Mouse (Mus musculus) midbrain, embryonic 11.5 days (tissue): ENCODE data around the gene Ccdc152. TPM values are rescaled to one million over a fixed set of nuclear protein-coding genes. Genes with fewer than 3 reads are reported as not detected.
A peak's percentile ranks its signal among the peaks of the same experiment; 100 is the strongest.

Source experiments
- ATAC-seq: fragments of 200-750 bp; cut with Nextera tagmentation; 2 replicates; pipeline ENCODE4 v1.8.0; 2017; ENCODE audit warnings: moderate TSS enrichment, moderate library complexity; ENCODE audit not compliant: low FRiP score
- DNase-seq: peaks from one replicate; pipeline ENCODE4 v3.0.0; 2015; ENCODE audit warnings: low spot score; ENCODE audit errors: missing footprints
- H3K27ac ChIP-seq: fragments of 300-500 bp; sonication (generic); 2 replicates; pipeline ENCODE4 v1.5.1; 2014; ENCODE audit warnings: low read depth, low read length
- H3K27me3 ChIP-seq: fragments of 300-500 bp; sonication (generic); 2 replicates; pipeline ENCODE4 v1.6.1; 2014; ENCODE audit warnings: mild to moderate bottlenecking, low read length, moderate library complexity, mixed read lengths; ENCODE audit not compliant: control insufficient read depth, insufficient read depth
- H3K36me3 ChIP-seq: fragments of 300-500 bp; sonication (generic); 2 replicates; pipeline ENCODE4 v1.6.1; 2014; ENCODE audit warnings: mild to moderate bottlenecking, low read length, moderate library complexity, mixed read lengths; ENCODE audit not compliant: control insufficient read depth, insufficient read depth
- H3K4me1 ChIP-seq: fragments of 300-500 bp; sonication (generic); 2 replicates; pipeline ENCODE4 v1.6.1; 2014; ENCODE audit warnings: low read length; ENCODE audit not compliant: control insufficient read depth, insufficient read depth
- H3K4me2 ChIP-seq: fragments of 300-500 bp; sonication (generic); 2 replicates; pipeline ENCODE4 v1.6.1; 2014; ENCODE audit warnings: mild to moderate bottlenecking, moderate library complexity
- H3K4me3 ChIP-seq: fragments of 300-500 bp; sonication (generic); 2 replicates; pipeline ENCODE4 v1.5.1; 2014; ENCODE audit warnings: low read depth, low read length
- H3K9ac ChIP-seq: fragments of 300-500 bp; sonication (generic); 2 replicates; pipeline ENCODE4 v1.6.1; 2014; ENCODE audit warnings: low read length
- H3K9me3 ChIP-seq: fragments of 300-500 bp; sonication (generic); 2 replicates; pipeline ENCODE4 v1.6.1; 2016; ENCODE audit warnings: low read length; ENCODE audit not compliant: control insufficient read depth
- WGBS: fragments of 180-500 bp; shearing (Covaris S2); extraction: QIAGEN DNeasy Blood & Tissue Kit; methylation state at CpG from one replicate; pipeline ENCODE4 v1.1.7; 2014; 5-methylcytosine and 5-hydroxymethylcytosine counted together
- polyA plus RNA-seq: library from polyadenylated mRNA; unstranded; fragments of >200 nt; fragmentation: Nextera tagmentation; extraction: Ambion mirVana; gene quantifications from 2 replicates; pipeline ENCODE4 v1.2.1, GENCODE M21; 2014

Gene Ccdc152
- polyA plus RNA-seq, 1 experiment from 2014 or later = 0.16 TPM

GRCm38 (mm10) chr15:3269996-3270645 lies 33.2 kb downstream of the Ccdc152 start:
- peak overlapping the region; percentile 60 for H3K9ac ChIP-seq
- H3K36me3 ChIP-seq = no peaks in the 10 kb centered on the region

GRCm38 (mm10) chr15:3269496-3269895 lies 33.8 kb downstream of the Ccdc152 start:
- no peak overlapping the region for H3K9ac ChIP-seq
- 0 out of 2 replicates have a peak, but pooled peaks cover 2% of the 10 kb centered on the region for H3K4me1 ChIP-seq
- no peaks in the 10 kb centered on the region for H3K9me3 ChIP-seq
- no peak overlapping the region for H3K4me3 ChIP-seq
- no peak for DNase-seq
- WGBS = 84% methylated on average over 4 of the region's 4 CpGs
- H3K4me2 ChIP-seq = no peak overlapping the region
- H3K27ac ChIP-seq = no peak overlapping the region
- H3K36me3 ChIP-seq = no peaks in the 10 kb centered on the region
- ATAC-seq = peak; percentile 7; the same call in 1 of the 2 replicates
- no peaks in the 10 kb centered on the region for H3K27me3 ChIP-seq

More at GRCm38 (mm10) chr15:3269996-3270645, 33.2 kb downstream of the Ccdc152 start:
- 0 out of 2 replicates have a peak, but pooled peaks cover 2% of the 10 kb centered on the region for H3K4me1 ChIP-seq
- DNase-seq = no peak
- ATAC-seq = peak; percentile 61
- H3K4me3 ChIP-seq = peak overlapping the region; percentile 16
- WGBS = 26% methylated on average over 6 of the region's 6 CpGs
- no peaks in the 10 kb centered on the region for H3K9me3 ChIP-seq
- no peaks in the 10 kb centered on the region for H3K27me3 ChIP-seq
- peak overlapping the region; percentile 38 for H3K4me2 ChIP-seq
- H3K27ac ChIP-seq = no peak overlapping the region

DNA sequence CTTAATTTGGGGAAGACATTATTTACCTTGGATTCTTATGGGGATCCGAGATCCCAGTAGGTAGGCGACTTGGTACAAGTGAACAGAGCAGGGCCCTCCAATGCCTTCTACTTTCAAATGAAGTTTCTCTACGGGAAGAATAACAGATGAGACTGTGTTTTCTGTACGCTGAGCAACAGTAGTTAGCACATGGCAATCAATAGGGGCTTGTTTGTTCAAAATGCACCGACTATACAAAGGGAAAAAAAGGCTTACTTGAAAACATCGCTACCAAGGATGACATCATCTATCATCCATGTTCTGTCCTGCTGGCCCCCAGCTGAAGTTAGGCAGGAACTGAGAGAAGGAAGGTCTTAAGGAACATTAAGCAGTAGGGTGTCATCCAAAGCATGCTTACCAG lies 35.1 kb downstream of the Ccdc152 start, which contains the start of gene Selenop:
Gene Selenop (plus strand): TSS at position 301 of the 400 bp plus-strand sequence.
- no peaks in the 10 kb centered on the region for H3K9me3 ChIP-seq
- H3K4me1 ChIP-seq = 0 out of 2 replicates have a peak, but pooled peaks cover 2% of the 10 kb centered on the region
- DNase-seq (no peak), ATAC-seq (no peak)
- H3K9ac ChIP-seq = no peak within 1 kb of the TSS
- no peak within 1 kb of the TSS for H3K27ac ChIP-seq
- H3K4me2 ChIP-seq = no peak within 1 kb of the TSS
- no peaks in the 10 kb centered on the region for H3K36me3 ChIP-seq
- H3K27me3 ChIP-seq = no peaks in the 10 kb centered on the region
- WGBS = 90% methylated on average over 6 of the region's 6 CpGs
- no peak within 1 kb of the TSS for H3K4me3 ChIP-seq

- WGBS = 88% methylated on average over 1 of the region's 1 CpGs
These were observed 38.5 kb downstream of the Ccdc152 start for GRCm38 (mm10) chr15:3264828-3265227.

DNA sequence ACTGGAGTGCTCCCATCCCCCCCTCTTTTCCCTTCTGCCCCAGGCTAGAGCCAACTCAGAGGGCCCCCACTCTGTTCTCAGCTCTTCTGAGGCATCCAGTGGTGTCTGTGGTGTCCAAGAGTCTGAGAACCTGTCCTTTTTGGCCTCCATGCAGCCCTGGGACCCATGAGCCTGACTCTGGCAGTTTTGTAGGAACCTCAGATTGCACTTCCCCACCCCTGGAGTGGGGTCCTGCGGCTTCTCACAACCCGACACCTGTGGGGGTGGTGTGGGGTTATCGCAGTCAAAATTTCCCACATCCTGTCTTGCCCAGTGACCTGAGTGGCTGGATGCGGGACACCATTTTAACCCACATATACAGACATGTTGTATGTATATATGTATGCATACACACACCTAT lies 39.0 kb downstream of the Ccdc152 start:
- H3K27me3 ChIP-seq = no peaks in the 10 kb centered on the region
- 86% methylated on average over 4 of the region's 4 CpGs for WGBS
- ATAC-seq = no peak
- no peaks in the 10 kb centered on the region for H3K36me3 ChIP-seq
- H3K4me3 ChIP-seq = no peak overlapping the region
- H3K27ac ChIP-seq = no peak overlapping the region
- no peaks in the 10 kb centered on the region for H3K9me3 ChIP-seq
- no peak overlapping the region for H3K4me2 ChIP-seq
- no peak overlapping the region for H3K9ac ChIP-seq
- H3K4me1 ChIP-seq = no peaks in the 10 kb centered on the region
- DNase-seq = no peak

More at GRCm38 (mm10) chr15:3264828-3265227, 38.5 kb downstream of the Ccdc152 start:
- H3K27ac ChIP-seq = no peak overlapping the region
- no peaks in the 10 kb centered on the region for H3K9me3 ChIP-seq
- DNase-seq = no peak
- no peak overlapping the region for H3K9ac ChIP-seq
- no peaks in the 10 kb centered on the region for H3K27me3 ChIP-seq
- H3K36me3 ChIP-seq = no peaks in the 10 kb centered on the region
- H3K4me1 ChIP-seq = no peaks in the 10 kb centered on the region
- H3K4me2 ChIP-seq = no peak overlapping the region
- H3K4me3 ChIP-seq = no peak overlapping the region
- ATAC-seq = no peak

DNA sequence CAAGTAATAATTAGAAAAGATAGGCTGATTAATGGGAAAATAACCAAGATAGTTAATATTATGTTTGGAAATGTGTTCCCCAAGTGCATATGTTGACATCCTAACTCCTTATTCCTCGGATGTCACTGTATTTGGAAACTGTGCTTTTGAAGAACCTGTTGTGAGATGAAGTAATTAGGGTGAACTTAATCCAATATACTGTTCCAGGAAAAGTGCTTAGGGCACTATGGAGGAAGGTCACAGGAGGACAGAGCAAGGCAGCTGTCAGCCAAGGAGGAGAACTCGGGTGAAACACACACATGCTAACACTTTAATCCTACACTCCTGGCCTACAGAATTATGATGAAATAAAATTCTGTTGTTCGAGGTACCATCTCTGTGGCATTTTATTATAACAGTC lies 40.4 kb downstream of the Ccdc152 start:
- H3K9me3 ChIP-seq = no peaks in the 10 kb centered on the region
- WGBS = 77% methylated on average over 3 of the region's 3 CpGs
- H3K4me1 ChIP-seq = no peaks in the 10 kb centered on the region
- H3K36me3 ChIP-seq = no peaks in the 10 kb centered on the region
- no peak overlapping the region for H3K4me2 ChIP-seq
- DNase-seq (no peak), ATAC-seq (no peak)
- H3K27ac ChIP-seq = no peak overlapping the region
- H3K4me3 ChIP-seq = no peak overlapping the region
- H3K27me3 ChIP-seq = no peaks in the 10 kb centered on the region
- no peak overlapping the region for H3K9ac ChIP-seq

DNA sequence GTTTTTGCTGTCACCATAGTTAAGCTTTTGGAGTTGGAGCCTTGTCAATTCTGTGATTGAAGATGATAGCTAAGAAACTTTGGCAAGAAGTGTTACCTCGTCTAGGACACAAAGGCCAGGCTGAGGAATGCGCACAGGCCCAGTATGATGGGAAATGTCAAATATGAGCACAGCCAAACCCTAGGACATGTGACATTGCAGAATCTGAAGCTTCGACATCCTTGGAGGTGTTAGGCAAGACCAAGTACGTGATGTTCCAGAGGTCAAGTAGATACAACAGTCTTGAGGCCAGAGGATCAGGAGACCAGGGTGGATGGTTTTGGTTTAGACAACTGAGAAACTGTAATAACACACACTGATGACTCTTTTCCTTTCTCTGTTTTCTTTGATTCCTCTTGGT lies 43.0 kb downstream of the Ccdc152 start:
- no peak for DNase-seq
- 89% methylated on average over 4 of the region's 4 CpGs for WGBS
- H3K27ac ChIP-seq = no peak overlapping the region
- no peaks in the 10 kb centered on the region for H3K36me3 ChIP-seq
- ATAC-seq = no peak
- no peak overlapping the region for H3K9ac ChIP-seq
- H3K4me2 ChIP-seq = no peak overlapping the region
- H3K9me3 ChIP-seq = no peaks in the 10 kb centered on the region
- no peaks in the 10 kb centered on the region for H3K27me3 ChIP-seq
- no peaks in the 10 kb centered on the region for H3K4me1 ChIP-seq
- no peak overlapping the region for H3K4me3 ChIP-seq

- Histone ChIP-seq H3K9me3 (no peaks in the 10 kb centered on the region), H3K4me3 (no peak overlapping the region), H3K4me2 (no peak overlapping the region), H3K4me1 (no peaks in the 10 kb centered on the region), H3K27me3 (no peaks in the 10 kb centered on the region), H3K36me3 (no peaks in the 10 kb centered on the region), H3K9ac (no peak overlapping the region), H3K27ac (no peak overlapping the region)
- ATAC-seq = no peak
- WGBS = 79% methylated on average over 1 of the region's 1 CpGs
- DNase-seq = no peak
These were observed 44.3 kb downstream of the Ccdc152 start for GRCm38 (mm10) chr15:3259025-3259424.

GRCm38 (mm10) chr15:3251718-3252067 lies 51.6 kb downstream of the Ccdc152 start:
- DNase-seq (no peak), ATAC-seq (no peak)
- H3K4me3 ChIP-seq = no peak overlapping the region
- H3K4me1 ChIP-seq = no peaks in the 10 kb centered on the region
- no peaks in the 10 kb centered on the region for H3K36me3 ChIP-seq
- H3K9me3 ChIP-seq = no peaks in the 10 kb centered on the region
- H3K27ac ChIP-seq = no peak overlapping the region
- H3K27me3 ChIP-seq = no peaks in the 10 kb centered on the region
- H3K4me2 ChIP-seq = no peak overlapping the region
- no peak overlapping the region for H3K9ac ChIP-seq
